Mouse (Mus musculus) urinary bladder, postnatal 25 days (tissue): ENCODE measurements around the gene Atp7b.
A peak's percentile ranks its signal among the peaks of the same experiment; 100 is the strongest.

Experiments used
- DNase-seq: peaks from one replicate; pipeline ENCODE4 v3.0.0; 2022; ENCODE audit warnings: low spot score

The Atp7b gene

DNA sequence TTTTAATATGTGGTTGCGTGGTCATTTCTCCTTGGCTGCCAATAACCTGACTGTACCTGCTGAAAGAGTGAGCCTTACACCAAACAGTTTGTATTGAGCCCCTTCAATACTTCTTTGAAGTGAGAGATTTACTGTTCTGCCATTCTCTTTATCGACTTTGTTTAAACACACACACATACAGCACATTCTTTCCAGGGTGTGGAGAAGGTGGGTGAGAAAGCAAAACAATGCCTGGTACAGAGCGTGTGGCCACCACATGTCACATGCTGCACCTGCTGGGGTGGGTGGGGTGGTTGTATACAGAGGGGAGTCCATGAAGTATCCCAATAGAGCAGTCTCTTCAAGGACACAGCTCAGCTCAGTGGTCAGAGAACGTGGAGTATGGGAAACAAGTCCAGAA, 34.9 kb downstream of the Atp7b start:
- DNase-seq, result no peak

DNA sequence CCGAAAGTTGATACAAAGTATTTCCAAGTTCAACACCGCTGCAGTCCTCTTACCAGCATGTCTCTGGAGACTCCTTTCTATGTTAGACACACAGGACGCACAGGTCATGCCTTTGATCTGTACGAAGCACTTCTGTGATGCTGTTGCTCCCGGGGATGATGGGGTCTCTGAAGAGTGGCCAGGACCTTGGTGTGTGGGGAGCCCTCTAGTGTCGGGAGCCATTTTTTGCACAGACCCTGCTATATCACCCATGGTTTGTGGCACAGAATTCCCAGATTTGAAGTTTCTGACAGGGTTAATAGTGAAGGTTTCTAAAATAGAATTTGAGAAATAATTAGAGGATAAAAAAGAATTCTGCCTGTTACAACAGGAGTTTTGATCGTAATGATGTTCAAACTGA, 37.9 kb downstream of the Atp7b start:
- no peak for DNase-seq

DNA sequence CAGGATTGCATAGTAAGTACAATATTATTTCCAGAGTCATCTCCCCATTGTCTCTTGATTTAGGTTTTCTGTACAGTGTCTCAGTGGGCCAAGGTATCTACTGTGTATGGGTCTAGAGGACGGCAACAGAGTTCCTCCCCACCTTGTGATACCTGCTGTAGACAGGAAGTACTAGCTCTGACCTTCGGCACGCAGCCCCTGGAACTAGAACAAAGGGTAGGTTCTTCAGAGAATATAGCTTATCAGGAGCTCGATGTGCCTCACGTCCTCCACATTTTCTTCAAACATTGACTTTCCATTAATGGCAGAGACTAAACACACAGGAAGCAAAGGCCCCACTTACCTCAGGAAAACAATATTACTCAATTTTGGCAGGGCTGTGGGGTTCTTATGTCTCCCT, 40.6 kb downstream of the Atp7b start:
- DNase-seq, result no peak

DNA sequence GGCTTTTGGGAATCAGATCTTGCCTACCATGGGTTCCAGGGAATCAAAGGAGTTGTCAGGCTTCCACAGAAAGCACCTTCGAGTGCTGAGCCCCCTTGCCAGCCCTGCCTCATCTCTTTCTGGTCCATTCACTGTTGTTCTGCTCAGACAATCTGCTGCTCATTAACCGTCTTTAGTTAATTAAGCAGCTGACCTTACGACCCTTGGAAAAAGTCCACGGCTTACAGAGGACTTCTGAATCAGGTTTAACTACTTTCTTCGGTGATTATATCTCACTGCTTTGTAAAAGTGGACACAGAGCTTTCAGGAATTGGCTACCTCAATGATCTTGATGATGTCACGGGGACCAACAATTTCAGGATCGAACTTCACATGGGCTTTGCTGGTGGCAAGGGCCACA, 42.4 kb downstream of the Atp7b start:
- DNase-seq, result no peak

DNA sequence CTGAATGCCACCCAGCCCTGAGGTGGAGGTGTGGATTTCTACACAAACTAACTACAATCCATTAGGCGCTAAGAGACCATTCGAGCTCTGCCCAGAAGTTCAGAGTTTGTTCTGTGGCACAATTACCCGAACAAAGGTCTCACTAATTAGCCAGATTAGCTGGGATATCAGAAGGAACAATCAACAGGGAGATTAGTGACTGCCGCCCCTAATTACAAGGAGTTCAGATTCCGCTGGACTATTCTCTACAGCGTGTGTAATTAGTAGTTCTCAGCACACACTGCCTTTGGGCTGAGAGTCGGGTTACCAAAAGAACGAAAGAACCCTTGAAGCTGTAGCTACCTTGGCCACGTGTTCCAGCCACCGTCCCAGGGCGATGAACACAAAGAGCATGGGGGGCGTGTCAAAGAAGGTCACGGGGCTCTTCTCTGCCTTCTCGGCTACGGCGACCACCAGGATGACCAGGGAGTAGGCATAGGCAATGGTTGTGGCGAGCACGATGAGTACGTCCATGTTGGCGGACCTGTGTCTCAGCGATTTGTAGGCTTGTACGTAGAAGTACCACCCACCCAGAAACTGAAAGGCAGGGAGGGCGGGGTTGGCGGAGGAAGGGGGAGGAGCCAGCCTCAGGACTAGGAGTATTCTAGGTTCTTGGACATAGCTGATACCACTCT, 46.9 kb downstream of the Atp7b start:
- no peak for DNase-seq

DNA sequence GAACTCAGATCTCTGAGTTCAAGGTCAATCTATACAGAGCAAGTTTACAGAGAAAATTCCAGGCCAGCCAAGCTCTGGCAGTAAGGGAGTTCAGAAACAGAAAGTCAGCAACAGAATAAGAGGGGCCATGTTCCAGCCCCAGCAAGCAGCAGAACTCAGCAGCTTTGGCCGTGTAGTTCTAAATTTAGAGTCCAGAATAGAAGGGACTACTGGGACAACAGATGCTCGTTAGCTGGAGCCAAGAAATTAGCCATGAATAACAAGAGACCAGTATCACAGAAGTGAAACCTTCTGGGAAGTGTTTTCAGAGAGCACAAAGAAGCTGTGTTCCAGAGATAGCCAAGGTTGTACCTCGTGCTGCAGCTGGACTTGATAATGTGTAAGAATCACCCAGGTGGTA, 50.7 kb downstream of the Atp7b start:
- no peak for DNase-seq

DNA sequence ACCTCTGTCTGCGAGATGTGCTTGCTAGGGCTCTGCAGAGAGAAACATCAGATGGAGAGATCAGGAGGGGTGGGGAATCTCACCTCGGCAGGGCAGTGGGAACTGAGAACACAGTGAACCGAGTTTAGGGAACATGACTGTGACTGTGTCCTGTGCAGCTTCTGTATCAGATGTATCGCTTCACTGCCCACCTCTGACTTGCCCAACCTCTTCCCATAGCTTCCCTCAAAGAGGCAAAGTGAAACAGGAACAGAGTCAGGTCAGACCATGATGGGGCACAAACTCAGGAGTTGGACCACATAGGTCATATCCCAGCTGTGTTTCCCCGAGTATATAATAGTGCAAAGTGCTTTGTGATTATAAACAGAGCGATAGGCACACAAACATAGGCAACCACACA, 53.7 kb downstream of the Atp7b start:
- DNase-seq, result no peak

DNA sequence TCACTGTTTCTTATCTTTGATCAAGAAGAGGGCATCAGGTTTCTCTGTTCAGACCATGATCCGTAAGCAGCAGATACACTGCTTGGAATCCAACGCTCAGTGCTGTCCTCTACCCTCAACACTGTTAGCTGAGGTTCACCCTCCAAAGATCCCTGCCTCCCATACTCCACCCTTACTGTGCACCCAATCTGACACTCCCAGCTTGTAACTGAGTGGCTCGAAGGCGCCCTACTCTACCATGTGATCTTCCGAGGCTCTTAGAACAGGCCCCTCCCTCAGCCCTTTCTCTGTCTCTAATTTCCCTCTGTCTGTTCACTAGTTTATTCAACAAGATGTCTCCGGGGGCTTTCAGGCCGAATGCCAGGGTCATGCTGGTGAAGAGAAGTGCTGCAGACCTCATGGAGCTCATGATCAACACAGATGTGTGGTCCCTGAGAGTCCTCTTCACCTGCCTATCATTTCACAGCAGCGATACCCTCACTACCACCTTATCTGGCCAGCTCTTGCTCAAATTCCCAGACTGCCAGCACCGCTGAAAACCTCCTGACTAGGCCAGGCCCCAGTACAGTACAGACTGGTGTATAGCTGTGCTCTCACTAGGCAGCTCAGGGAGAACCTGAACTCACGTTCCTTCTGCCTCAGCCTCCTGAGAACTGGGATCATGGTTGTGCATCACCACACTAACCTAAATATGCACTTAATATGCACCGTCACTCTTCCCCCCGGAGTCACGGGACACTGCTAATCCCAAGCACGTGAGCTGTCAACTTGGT, 55.2 kb downstream of the Atp7b start:
- DNase-seq, result no peak

DNA sequence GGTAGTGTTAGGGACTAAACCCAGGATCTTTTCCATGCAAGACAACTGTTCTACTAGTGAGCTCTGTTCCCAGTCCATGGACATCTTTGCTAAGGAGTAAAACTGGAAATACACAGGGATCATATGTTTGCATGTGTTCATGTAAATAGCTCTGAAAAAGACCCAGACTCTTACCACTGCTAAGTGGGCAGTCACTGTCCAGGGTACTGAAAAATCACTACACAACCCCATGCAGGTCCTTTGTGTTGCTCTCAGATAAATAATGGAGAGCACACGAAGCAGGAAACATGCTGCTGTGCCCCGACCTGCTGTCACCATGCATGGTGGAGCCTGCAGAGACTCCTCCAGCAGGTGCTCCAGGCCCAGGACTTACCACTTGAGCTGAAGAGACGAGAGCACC, 64.9 kb downstream of the Atp7b start:
- no peak for DNase-seq

DNA sequence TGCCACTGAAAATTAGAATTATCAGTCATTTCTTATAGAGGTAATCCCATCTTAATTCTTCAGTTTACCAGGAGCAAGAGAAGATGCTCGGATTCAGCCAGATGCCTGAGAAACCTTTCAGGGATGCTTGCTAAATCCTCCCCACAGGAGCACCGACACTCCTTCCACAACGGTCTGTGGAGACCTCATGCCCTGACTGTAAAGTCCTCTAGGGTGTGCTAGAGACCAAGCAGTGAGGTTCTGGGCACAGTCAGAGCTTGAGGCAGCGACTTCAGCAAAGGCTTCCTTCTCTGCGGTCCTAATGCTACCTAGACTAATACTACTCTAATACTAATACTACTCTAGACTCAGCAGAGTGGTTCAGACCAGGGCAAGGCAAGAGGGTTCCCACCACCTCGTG, 67.9 kb downstream of the Atp7b start:
- peak; percentile 13 for DNase-seq

DNA sequence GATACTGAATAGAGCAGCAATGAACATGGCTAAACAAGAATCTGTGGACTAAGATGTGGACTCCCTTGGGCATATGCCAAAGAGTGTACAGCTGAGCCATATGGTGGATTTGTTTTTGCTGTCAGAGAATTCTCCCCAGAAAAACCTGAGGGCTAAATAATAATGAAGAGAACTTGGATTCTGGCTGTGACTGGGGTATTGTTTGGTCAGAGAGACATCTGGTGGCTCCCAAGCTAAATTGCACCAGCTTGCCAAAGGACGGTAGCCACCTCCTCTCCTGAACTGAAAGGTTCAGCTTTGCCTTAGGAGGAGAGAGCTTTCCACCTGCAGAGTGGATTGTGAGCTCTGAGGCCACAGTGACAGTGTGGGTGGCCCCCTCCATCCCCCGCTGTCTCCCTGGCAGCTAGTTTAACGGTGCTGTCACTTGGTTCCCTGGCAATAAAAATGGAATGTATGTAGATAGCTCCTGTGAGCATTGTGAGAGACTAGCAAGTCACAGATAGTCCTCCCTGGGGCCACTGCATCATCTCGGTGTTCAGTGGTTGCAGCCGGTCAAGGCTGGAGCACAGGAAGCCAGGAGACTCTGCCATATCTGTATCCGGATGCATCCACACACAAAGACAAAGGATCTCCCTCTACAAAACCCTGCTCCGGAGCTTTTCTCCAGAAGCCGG, 78.3 kb downstream of the Atp7b start:
- DNase-seq, result no peak

DNA sequence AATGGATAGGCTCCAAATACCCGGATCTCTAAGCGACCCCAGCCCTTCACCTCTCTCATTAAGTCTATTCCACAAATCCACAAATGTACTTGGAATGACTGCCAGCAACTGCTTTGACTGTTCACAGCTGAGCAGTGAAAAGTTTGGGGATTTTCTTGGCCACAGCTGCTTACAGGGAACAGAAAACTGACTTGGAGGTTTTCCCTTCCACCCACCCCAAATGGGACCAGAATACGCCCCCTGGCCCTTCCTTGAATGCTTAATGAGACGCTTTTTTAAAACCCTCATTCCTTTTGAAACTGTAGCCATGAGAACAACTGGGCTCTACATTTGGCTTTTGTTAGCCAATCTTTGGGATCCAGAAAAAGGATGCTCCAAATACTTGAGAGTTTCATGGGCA, 81.9 kb downstream of the Atp7b start:
- DNase-seq, result no peak

DNA sequence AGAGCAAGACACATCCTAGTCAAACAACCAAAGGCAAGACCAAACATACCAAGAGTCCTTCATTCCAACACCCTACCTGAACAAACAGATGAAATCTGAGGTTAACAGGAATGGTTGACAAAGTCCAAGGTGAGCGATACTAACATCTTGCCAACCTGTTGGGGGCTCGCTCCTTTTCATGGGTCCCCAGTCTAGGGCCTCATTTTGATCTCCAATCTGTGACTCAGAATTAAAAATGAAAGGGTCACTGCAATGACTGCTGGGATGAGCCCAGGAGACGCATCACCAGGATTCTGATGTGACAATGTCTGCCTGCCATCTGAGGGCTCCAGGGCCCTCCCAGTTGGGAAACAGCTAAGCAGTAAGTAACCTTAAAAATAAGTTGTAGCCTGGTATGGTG, 90.6 kb downstream of the Atp7b start, which contains the start of gene Ccdc70:
Gene Ccdc70 (plus strand): TSS at position 301 of the 400 bp plus-strand sequence.
- DNase-seq, result no peak

DNA sequence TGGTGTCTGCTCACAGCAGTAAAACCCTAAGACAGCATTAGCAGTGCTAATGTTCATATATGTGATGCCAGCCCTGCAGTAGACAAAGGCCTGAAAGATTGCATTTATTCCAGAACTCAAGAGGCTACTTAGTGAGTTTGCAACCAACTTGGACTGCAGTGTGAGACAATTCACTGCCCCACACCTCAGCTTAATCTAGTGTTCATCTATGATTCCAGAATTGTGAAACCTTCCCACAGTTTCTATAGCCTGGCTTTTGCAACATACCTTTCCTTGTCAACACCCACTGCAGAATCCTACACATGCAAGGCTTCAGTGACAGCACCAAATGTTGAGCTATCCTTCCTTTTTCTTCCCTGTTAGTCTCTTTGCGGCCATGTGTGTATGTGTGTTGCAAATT, 93.5 kb downstream of the Atp7b start:
- no peak for DNase-seq

DNA sequence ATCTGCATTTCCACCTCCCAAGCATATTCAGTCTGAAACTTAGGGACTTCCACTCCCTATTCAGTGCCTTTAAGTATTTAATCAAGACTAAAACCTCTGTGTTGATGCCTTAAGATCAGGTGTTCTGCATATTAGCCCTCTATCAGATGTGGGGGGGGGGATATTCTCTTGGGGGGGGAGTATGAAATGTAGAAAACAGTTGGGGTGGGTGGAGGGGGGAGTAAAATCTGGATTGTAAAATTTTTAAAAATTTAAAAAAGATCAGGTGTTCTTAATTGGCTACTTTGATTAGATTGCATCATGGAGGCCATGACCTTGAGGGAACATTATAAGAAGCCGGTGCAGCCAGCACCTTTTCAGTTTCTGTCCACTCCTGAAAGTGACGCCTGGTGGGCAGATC, 101.7 kb downstream of the Atp7b start, which contains the start of gene Fam90a1a:
Gene Fam90a1a (plus strand): TSS at position 301 of the 400 bp plus-strand sequence.
- DNase-seq, result no peak

DNA sequence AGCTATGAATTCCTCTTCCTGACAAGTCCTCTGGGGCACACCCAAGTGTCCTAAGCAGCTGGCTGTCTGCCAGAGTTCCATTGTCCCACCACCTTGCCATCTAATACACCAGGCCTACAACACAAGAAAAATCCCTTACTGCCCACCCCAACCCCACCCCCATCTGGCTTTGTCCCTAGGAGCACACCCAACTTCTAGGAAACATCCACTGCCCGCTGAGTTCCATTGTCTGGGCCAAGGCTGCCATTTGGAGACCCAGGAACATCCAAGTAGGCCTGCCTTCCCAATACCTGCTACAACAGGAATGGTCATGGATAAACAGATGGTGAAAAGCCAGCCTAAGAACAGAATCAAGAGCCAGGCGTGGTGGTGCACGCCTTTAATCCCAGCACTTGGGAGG, 103.8 kb downstream of the Atp7b start:
- DNase-seq, result no peak

DNA sequence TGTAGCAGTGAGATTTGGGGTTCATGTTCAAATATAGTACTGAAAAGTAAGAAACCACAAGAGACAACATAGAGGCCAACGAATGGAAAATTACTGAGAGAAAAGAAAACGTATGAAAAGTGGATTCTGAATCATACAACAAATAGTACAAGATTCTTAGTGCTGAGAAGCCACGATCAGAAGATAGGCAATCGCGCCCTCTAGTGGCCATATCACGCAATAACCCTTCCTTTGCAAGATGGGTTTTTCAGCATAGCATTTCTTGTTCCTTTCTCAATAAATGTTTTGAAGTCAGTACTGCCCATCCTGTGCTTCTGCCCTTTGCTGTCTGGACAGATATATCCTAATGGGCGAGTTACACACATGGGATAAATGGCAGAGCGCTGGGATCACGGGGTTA, 104.8 kb downstream of the Atp7b start:
- DNase-seq, result peak; percentile 22

DNA sequence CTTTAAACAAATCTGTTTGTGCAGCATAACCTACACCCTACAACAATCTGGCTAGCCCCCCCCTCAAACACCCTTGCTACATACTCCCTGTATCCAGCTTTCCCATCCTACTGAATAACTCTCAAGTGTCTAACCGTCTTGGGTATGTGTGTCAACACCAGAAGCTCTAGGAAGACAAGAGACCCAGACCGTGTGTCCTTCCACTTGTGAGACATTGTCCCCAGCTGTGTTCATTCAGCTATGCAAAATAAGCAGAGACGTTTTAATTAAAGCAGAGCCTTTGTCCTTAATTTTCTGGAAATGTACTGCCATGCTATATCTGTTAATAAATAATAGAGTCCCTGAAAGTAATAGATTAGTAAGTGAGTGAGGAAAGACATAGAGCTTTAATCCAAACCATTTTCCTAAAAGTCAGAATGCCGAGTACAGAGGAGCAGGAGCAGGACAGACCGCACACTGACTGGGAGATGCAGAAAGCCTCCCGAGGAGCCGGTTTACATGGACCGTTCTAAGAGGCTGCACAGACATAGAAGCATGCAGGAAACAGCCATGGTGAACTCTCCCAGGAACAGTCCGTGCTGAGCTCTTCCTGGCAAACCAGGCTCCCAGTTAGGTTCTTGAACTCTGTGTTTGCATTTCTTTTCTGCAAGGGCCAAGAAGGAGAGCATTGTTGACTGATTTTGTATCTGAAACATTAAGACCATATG, 112.6 kb downstream of the Atp7b start:
- DNase-seq, result no peak

DNA sequence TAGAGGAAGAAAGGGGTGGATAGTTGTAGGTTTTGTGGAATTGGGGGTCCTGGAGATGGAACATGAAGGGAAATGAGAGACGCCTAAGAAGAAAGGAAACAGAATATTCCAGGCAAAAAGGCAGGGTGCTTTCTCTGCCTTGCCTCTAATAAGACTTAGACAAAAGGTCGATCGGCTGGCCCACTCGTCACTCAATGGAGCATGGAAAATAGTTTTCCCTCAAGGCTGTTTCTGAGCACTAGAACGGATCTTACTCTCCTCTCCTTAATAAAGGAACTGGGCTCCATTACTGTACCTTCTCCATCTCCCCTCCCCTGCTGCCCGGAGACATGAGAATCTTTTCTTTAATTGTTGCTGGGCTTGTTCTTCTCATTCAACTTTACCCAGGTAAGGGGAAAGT, 113.6 kb downstream of the Atp7b start, which contains the start of gene Defb13:
Gene Defb13 (plus strand): TSS at position 301 of the 400 bp plus-strand sequence.
- DNase-seq, result no peak
